Mouse (Mus musculus): ENCODE results near the gene Taf4. TPM values are rescaled to one million over a fixed set of nuclear protein-coding genes. Genes with fewer than 3 reads are reported as not detected.
A peak's percentile ranks its signal among the peaks of the same experiment; 100 is the strongest.

The Taf4 gene
- polyA plus RNA-seq, 1 experiment from 2014 or later = 4.2 TPM

DNA sequence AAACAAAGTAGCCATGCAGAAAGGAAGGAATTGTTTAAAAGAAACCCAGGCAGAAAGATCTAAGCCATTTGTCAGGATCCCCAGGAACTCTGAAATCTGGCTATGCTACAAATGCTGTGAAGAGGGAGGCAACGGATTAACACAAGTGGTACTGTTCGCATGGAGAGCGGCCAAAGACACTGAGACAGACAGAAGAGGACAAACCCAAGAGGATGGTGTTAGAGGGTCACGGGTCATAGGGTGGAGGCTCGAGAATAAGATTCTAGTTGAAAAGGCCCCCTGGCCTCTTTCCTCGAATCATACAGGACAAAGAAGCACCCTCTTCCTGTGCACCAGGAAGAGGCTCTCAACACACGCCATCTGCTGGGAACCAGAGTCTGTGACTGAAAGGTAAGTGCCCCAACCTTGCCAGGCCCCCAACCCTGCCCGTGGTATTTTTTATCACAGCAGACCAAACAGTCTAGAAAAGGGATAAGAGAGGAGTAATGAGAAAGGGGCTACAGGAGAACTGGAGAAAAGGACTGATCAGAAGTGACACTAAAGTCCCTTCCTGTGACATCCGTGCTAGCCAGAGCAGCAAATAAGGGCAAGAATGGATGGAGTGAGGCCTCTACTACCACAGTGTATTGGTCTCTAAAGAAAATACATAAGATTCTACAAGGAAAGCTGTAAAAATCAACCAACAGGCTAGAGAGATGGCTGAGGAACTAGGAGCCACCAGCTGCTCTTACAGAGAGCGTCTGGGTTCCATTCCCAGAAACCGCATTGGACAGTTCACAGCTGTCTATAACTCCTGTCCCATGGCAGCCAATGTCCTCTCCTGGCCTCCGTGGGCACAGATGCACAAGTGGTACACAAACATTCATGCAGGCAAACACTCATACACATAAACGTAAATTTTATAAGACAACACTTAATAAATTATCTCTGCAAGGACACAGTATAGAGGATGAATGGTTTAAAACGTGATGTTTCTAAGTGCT lies 24.6 kb downstream of the Taf4 start:
- Histone ChIP-seq H3K4me1 (peaks cover 27% of the 10 kb centered on the region), H3K4me3 (no peak overlapping the region), H3K9me3 (no peaks in the 10 kb centered on the region), H3K27ac (no peak overlapping the region), H3K36me3 (replicated peaks) (no peaks in the 10 kb centered on the region), H3K27me3 (ENCODE audit: poor library complexity, severe bottlenecking) (no peaks in the 10 kb centered on the region)
- DNase-seq (ENCODE audit: extremely low spot score, low spot score) = no peak
- WGBS = 64% methylated on average over 14 of the region's 14 CpGs

DNA sequence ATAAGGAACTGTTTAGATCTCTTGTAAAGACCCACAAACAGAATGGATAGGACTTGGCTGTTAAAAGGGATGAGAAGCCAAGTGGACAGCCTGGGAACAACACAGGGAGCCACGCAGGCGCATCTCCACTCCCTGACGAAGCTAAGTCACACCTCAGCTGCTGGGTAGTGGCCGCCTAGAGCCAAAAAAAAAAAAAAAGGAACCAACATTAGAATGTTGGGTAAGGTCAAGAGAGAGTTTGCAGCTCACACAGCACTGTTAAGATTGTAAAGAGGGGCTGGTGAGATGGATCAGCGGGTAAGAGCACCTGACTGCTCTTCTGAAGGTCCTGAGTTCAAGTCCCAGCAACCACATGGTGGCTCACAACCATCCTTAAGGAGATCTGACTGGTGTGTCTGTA lies 27.6 kb downstream of the Taf4 start:
- Histone ChIP-seq H3K27me3 (ENCODE audit: poor library complexity, severe bottlenecking) (no peaks in the 10 kb centered on the region), H3K4me3 (no peak overlapping the region), H3K36me3 (replicated peaks) (no peaks in the 10 kb centered on the region), H3K4me1 (peaks cover 51% of the 10 kb centered on the region), H3K9me3 (no peaks in the 10 kb centered on the region), H3K27ac (no peak overlapping the region)
- WGBS = 90% methylated on average over 5 of the region's 5 CpGs
- DNase-seq (ENCODE audit: extremely low spot score, low spot score) = no peak

- peaks cover 57% of the 10 kb centered on the region for H3K4me1 ChIP-seq
- H3K36me3 ChIP-seq (replicated peaks) = no peaks in the 10 kb centered on the region
- no peaks in the 10 kb centered on the region for H3K9me3 ChIP-seq
- no peaks in the 10 kb centered on the region for H3K27me3 ChIP-seq (ENCODE audit: poor library complexity, severe bottlenecking)
- 75% methylated on average over 5 of the region's 5 CpGs for WGBS
- H3K4me3 ChIP-seq = no peak overlapping the region
- DNase-seq (ENCODE audit: extremely low spot score, low spot score) = no peak
- H3K27ac ChIP-seq = no peak overlapping the region
These were observed 28.8 kb downstream of the Taf4 start for GRCm38 (mm10) chr2:179947607-179948006.

DNA sequence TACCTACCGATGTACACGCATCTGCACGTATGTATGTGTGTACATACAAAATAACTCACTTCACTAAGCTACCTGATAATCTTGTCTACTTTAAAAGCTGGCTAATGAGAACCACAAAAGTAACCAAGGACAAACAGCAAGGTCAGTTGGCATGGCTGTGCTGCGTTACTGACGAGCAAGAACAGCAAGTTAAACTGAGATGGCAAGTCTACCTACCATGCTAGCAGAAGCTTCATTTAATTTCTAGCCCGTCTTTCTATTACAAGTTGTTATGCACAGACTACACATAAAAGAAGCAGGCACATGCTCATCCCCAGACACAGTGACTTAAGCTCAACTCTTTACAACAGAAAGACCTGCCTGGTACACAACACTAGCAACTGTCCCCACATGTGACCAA lies 29.9 kb downstream of the Taf4 start:
- 91% methylated on average over 6 of the region's 6 CpGs for WGBS
- Histone ChIP-seq H3K27ac (no peak overlapping the region), H3K36me3 (replicated peaks) (no peaks in the 10 kb centered on the region), H3K4me3 (no peak overlapping the region), H3K27me3 (ENCODE audit: poor library complexity, severe bottlenecking) (no peaks in the 10 kb centered on the region), H3K4me1 (peaks cover 50% of the 10 kb centered on the region), H3K9me3 (no peaks in the 10 kb centered on the region)
- DNase-seq (ENCODE audit: extremely low spot score, low spot score) = no peak

DNA sequence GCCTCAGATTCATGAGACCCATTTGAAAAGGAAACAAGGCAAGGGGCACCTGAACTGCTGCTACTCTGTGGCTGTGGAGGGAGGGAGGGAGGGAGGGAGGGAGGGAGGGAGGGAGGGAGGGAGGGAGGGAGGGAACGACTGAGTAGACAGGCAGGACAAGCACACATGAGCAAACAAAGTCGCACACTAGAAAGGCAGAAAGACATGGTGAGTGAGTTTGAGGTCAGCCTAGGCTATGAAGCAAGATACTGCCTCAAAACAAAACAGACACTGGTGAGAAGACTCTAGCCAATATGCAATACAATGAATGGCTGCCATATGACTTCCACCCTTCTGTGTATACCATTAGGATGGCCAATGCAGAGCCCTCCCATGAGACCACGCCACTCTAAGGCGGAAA lies 31.4 kb downstream of the Taf4 start:
- Histone ChIP-seq H3K27ac (no peak overlapping the region), H3K4me3 (no peak overlapping the region), H3K27me3 (ENCODE audit: poor library complexity, severe bottlenecking) (no peaks in the 10 kb centered on the region), H3K36me3 (replicated peaks) (no peaks in the 10 kb centered on the region), H3K9me3 (no peaks in the 10 kb centered on the region), H3K4me1 (peaks cover 46% of the 10 kb centered on the region)
- DNase-seq (ENCODE audit: extremely low spot score, low spot score) = no peak
- 55% methylated on average over 4 of the region's 4 CpGs for WGBS

- no peak for DNase-seq (ENCODE audit: extremely low spot score, low spot score)
- no peak overlapping the region for H3K27ac ChIP-seq
- H3K4me1 ChIP-seq = peaks cover 41% of the 10 kb centered on the region
- no peaks in the 10 kb centered on the region for H3K27me3 ChIP-seq (ENCODE audit: poor library complexity, severe bottlenecking)
- H3K4me3 ChIP-seq = no peak overlapping the region
- H3K36me3 ChIP-seq (replicated peaks) = peaks cover 10% of the 10 kb centered on the region
- no peaks in the 10 kb centered on the region for H3K9me3 ChIP-seq
- 92% methylated on average over 1 of the region's 1 CpGs for WGBS
These were observed 34.8 kb downstream of the Taf4 start for GRCm38 (mm10) chr2:179941696-179942095.

DNA sequence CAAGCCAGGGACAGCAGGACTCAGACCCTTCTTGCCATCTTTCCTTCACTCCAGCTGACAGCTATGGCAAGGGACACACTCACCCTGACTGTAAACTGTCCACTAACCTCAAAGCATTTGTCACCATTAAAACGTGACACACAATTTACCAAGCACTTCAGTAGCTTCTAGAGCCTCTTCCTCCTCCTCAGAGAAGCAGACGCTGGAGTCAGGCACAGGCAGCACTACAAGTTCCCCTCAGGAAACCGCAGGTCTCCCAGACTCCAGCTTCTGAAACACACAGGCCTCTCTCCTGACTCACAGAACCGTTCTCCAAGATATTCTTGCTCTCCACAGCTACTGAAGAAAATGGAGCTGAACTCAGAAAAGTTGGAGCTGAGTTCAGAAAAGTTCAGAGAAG lies 39.4 kb downstream of the Taf4 start:
- no peak overlapping the region for H3K27ac ChIP-seq
- no peaks in the 10 kb centered on the region for H3K9me3 ChIP-seq
- DNase-seq (ENCODE audit: extremely low spot score, low spot score) = no peak
- WGBS = 86% methylated on average over 4 of the region's 4 CpGs
- H3K4me1 ChIP-seq = peaks cover 18% of the 10 kb centered on the region
- H3K4me3 ChIP-seq = no peak overlapping the region
- H3K27me3 ChIP-seq (ENCODE audit: poor library complexity, severe bottlenecking) = no peaks in the 10 kb centered on the region
- peaks cover 53% of the 10 kb centered on the region for H3K36me3 ChIP-seq (replicated peaks)

DNA sequence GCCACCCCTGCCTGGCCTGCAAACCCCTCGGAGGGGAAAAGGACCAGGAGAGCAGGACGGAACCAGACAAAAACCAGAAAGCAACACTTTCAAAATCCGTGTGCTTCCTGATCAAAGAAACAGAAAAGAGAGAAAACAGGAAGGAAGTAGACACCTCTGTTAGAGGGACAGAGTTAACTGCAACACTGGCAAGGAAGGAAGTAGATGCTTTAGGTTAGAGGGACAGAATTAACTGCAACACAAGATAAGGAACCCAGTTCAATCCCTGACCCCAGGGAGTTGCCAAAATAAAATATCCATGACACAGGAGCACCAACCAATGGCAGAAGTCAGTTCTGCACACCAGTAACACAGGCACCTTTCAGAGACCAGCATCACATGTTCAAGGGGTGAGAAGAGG lies 42.3 kb downstream of the Taf4 start:
- H3K36me3 ChIP-seq (replicated peaks) = peaks cover 83% of the 10 kb centered on the region
- 82% methylated on average over 3 of the region's 3 CpGs for WGBS

GRCm38 (mm10) chr2:179931741-179932140 lies 44.7 kb downstream of the Taf4 start:
- DNase-seq (ENCODE audit: extremely low spot score, low spot score) = no peak
- peaks cover 94% of the 10 kb centered on the region for H3K36me3 ChIP-seq (replicated peaks)
- H3K27ac ChIP-seq = no peak overlapping the region
- no peak overlapping the region for H3K4me3 ChIP-seq
- H3K9me3 ChIP-seq = no peaks in the 10 kb centered on the region
- no peaks in the 10 kb centered on the region for H3K27me3 ChIP-seq (ENCODE audit: poor library complexity, severe bottlenecking)
- peaks cover 7% of the 10 kb centered on the region; the same call in 1 of the 2 replicates for H3K4me1 ChIP-seq
- 93% methylated on average over 16 of the region's 16 CpGs for WGBS

More for the DNA sequence above, 42.3 kb downstream of the Taf4 start:
- no peaks in the 10 kb centered on the region for H3K27me3 ChIP-seq (ENCODE audit: poor library complexity, severe bottlenecking)
- DNase-seq (ENCODE audit: extremely low spot score, low spot score) = no peak
- H3K27ac ChIP-seq = 0 out of 2 replicates have a peak overlapping the region, but pooled peaks have one; percentile 20
- no peak overlapping the region for H3K4me3 ChIP-seq
- peaks cover 12% of the 10 kb centered on the region; the same call in 1 of the 2 replicates for H3K4me1 ChIP-seq
- H3K9me3 ChIP-seq = no peaks in the 10 kb centered on the region

DNA sequence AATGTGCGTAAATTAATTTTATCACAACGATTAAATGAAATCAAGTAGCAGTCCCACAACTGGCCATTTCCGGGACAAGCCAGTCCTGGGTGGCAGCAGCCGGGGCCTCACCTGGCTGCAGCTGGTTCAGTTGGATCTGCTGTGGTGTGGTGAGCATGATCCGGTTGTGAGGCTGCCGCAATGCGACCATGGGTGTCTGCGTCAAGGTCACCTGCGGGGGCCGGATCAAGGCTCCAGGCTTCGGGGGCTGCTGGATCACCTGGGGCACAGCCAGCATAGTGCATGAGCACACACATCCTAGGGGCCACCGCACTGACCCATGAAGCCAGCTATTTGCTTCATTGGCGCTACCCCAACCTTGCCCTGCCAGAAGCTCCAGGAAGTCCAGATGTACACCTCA lies 47.3 kb downstream of the Taf4 start:
- Histone ChIP-seq H3K27me3 (ENCODE audit: poor library complexity, severe bottlenecking) (no peaks in the 10 kb centered on the region), H3K4me3 (no peak overlapping the region), H3K27ac (no peak overlapping the region), H3K36me3 (replicated peaks) (peaks cover 98% of the 10 kb centered on the region), H3K9me3 (no peaks in the 10 kb centered on the region), H3K4me1 (peaks cover 4% of the 10 kb centered on the region; the same call in 1 of the 2 replicates)
- no peak for DNase-seq (ENCODE audit: extremely low spot score, low spot score)
- WGBS = 94% methylated on average over 13 of the region's 13 CpGs

DNA sequence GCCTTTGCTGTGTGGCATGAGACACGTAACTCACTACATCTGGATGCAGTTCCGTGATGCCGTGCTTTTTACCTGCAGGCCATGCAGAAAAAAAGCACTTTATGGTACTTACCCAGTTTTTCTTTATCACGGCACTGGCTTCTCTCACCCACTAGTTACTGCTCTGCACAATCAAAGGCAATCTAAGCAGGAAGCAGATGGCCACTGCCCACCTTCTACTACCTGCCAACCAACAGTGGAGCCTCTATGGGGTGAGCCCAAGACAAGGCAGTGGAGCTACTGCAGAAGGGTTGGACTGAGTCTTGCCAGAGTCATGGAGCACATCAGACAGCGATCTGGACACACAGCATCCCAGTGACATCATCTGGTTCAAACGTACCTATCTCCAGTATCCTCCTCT lies 52.4 kb downstream of the Taf4 start:
- H3K4me3 ChIP-seq = no peak overlapping the region
- DNase-seq (ENCODE audit: extremely low spot score, low spot score) = no peak
- H3K27ac ChIP-seq = no peak overlapping the region
- peaks cover 98% of the 10 kb centered on the region for H3K36me3 ChIP-seq (replicated peaks)
- 93% methylated on average over 6 of the region's 6 CpGs for WGBS
- peaks cover 3% of the 10 kb centered on the region for H3K9me3 ChIP-seq
- H3K27me3 ChIP-seq (ENCODE audit: poor library complexity, severe bottlenecking) = no peaks in the 10 kb centered on the region
- no peaks in the 10 kb centered on the region for H3K4me1 ChIP-seq

- 94% methylated on average over 8 of the region's 8 CpGs for WGBS
- Histone ChIP-seq H3K4me3 (no peak overlapping the region), H3K27me3 (ENCODE audit: poor library complexity, severe bottlenecking) (no peaks in the 10 kb centered on the region), H3K36me3 (replicated peaks) (peaks cover 99% of the 10 kb centered on the region), H3K27ac (no peak overlapping the region), H3K4me1 (no peaks in the 10 kb centered on the region), H3K9me3 (peaks cover 3% of the 10 kb centered on the region)
- DNase-seq (ENCODE audit: extremely low spot score, low spot score) = no peak
These were observed 55.3 kb downstream of the Taf4 start for GRCm38 (mm10) chr2:179921021-179921653.

- WGBS = 93% methylated on average over 4 of the region's 4 CpGs
- H3K36me3 ChIP-seq (replicated peaks) = peaks cover 99% of the 10 kb centered on the region
- no peak overlapping the region for H3K4me3 ChIP-seq
- no peaks in the 10 kb centered on the region for H3K27me3 ChIP-seq (ENCODE audit: poor library complexity, severe bottlenecking)
- H3K9me3 ChIP-seq = peaks cover 3% of the 10 kb centered on the region
- no peak overlapping the region for H3K27ac ChIP-seq
- H3K4me1 ChIP-seq = no peaks in the 10 kb centered on the region
- no peak for DNase-seq (ENCODE audit: extremely low spot score, low spot score)
These were observed 56.4 kb downstream of the Taf4 start for GRCm38 (mm10) chr2:179920042-179920441.
